9 mouse cellular contexts compared by ENCODE assay signal in the genomic region with DNA sequence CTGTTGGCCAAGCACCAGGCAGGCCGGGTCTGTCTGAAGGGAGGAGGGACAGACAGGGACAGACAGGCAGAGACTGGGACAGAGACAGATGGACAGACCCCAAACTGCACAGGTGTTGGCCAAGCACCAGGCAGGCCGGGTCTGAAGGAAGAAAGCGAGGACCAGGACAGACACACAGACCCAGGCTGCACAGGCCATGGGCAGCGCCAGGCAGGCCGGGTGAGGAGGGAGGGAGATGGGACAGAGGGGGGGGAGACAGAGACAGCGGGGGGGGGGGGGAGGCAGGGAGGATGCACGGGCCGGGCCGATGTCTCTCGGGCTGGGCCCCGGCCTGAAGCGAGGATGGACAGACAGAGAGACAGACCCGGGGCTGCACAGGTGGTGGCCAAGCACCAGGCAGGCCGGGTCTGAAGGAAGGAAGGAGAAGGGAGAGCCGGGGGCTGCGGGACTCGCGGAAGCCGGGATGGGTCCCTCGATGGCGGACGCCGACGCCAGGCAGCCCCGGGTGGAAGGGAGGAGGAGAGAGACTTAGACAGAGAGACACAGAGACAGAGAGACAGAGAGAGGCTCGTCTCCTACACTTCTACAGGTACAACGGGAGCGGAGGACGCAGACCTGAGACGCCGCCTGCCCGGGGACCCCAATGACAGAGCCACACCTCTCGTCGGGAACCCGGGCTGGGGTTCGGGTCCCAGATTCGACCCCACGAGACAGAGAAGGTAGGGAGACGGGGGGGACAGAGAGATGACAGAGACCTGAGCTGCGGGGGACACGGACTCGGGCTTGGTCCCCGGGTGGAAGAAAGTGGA. TPM values are rescaled to one million over a fixed set of nuclear protein-coding genes. Genes with fewer than 3 reads are reported as not detected.
A peak's percentile ranks its signal among the peaks of the same experiment; 100 is the strongest.
DNase-seq lines count a peak whose midpoint lies in the region; ATAC-seq and TF ChIP-seq lines count a peak whose summit lies in the region.
"Not testable (repeated sequence)": the region's sequence is repeated elsewhere in the genome, so short reads cannot be mapped to it uniquely, and the experiment has no call there.
"Had no signal": no experiment of that assay in that cellular context is flagged by ENCODE, and none has a peak within 500 bp of the region (broad histone marks: within the 10 kb centered on the region; RNA-seq: fewer than 3 reads in every experiment).

No protein-coding gene starts in this region.

- ATAC-seq in cerebellum, adult (ENCODE audit: insufficient number of reproducible peaks, low FRiP score, low TSS enrichment) = peak; percentile 16
- peak; percentile 45 for ATAC-seq in forebrain, embryonic 12.5 days (ENCODE audit: low FRiP score)
- ATAC-seq in heart, postnatal 0 days (ENCODE audit: insufficient read depth, low read depth) = peak; percentile 3; the same call in 1 of the 2 replicates
- ATAC-seq in liver, embryonic 15.5 days (ENCODE audit: insufficient read depth) = peak; percentile 14
- ATAC-seq in neural tube, embryonic 14.5 days (ENCODE audit: low read depth) = peak; percentile 13; the same call in 1 of the 2 replicates

- peak overlapping the region; percentile 14; the same call in 1 of the 2 replicates for H3K27ac ChIP-seq in forebrain, embryonic 12.5 days
- H3K27ac ChIP-seq in heart, postnatal 0 days (ENCODE audit: low read depth); liver, embryonic 15.5 days (replicated peaks); neural tube, embryonic 14.5 days (ENCODE audit: low read depth, low read length): not testable (repeated sequence)

- TF ChIP-seq CTCF in heart, postnatal 0 days (IDR thresholded peaks at IDR 0.05; ENCODE audit: low read depth) = not testable (repeated sequence)

- 81% methylated on average over 43 of the region's 43 CpGs for WGBS in forebrain, embryonic 12.5 days
- whole genome bisulfite sequencing in heart, postnatal 0 days = 84% methylated on average over 41 of the region's 43 CpGs
- 79% methylated on average over 42 of the region's 43 CpGs for WGBS in liver, embryonic 15.5 days (ENCODE audit: insufficient replicate concordance)
- WGBS in neural tube, embryonic 14.5 days = 90% methylated on average over 43 of the region's 43 CpGs

- not testable (repeated sequence) for H3K4me3 ChIP-seq in forebrain, embryonic 12.5 days (replicated peaks); heart, postnatal 0 days (ENCODE audit: low read depth, low read length); liver, embryonic 15.5 days (replicated peaks); neural tube, embryonic 14.5 days (ENCODE audit: low read depth, low read length)

- not testable (repeated sequence) for TF ChIP-seq EP300 in heart, postnatal 0 days (IDR thresholded peaks at IDR 0.05; ENCODE audit: low read depth)

- not testable (repeated sequence) for H3K4me1 ChIP-seq in forebrain, embryonic 12.5 days; heart, postnatal 0 days (ENCODE audit: control insufficient read depth, insufficient read depth); liver, embryonic 15.5 days (replicated peaks); neural tube, embryonic 14.5 days (ENCODE audit: control insufficient read depth, insufficient read depth, low read length)

- not testable (repeated sequence) for H3K27me3 ChIP-seq in forebrain, embryonic 12.5 days; heart, postnatal 0 days (ENCODE audit: control insufficient read depth, insufficient read depth, low read length); liver, embryonic 15.5 days; neural tube, embryonic 14.5 days (ENCODE audit: control insufficient read depth, insufficient read depth, low read length)

- H3K9ac ChIP-seq in forebrain, embryonic 12.5 days; heart, postnatal 0 days (replicated peaks; ENCODE audit: low read depth, low read length); liver, embryonic 15.5 days; neural tube, embryonic 14.5 days (replicated peaks; ENCODE audit: low read depth, low read length): not testable (repeated sequence)

- peaks cover 54% of the 10 kb centered on the region for H3K9me3 ChIP-seq in forebrain, embryonic 12.5 days
- peaks cover 32% of the 10 kb centered on the region for H3K9me3 ChIP-seq in heart, postnatal 0 days (replicated peaks; ENCODE audit: control insufficient read depth, low read length)
- H3K9me3 ChIP-seq in liver, embryonic 15.5 days (replicated peaks) = peaks cover 43% of the 10 kb centered on the region
- H3K9me3 ChIP-seq in neural tube, embryonic 14.5 days (ENCODE audit: control insufficient read depth, low read length) = peaks cover 34% of the 10 kb centered on the region

- H3K4me2 ChIP-seq in forebrain, embryonic 12.5 days; heart, postnatal 0 days (ENCODE audit: low read depth, low read length); liver, embryonic 15.5 days; neural tube, embryonic 14.5 days (ENCODE audit: low read depth, low read length): not testable (repeated sequence)

- DNase-seq in CD8-positive naive resting alpha-beta T cell, adult 2 months (ENCODE audit: low read depth in 2 of 2, low spot score in 2 of 2) = peak; percentile 37 to 50
- DNase-seq in heart, postnatal 0 days (ENCODE audit: low spot score) = peak; percentile 5
- DNase-seq in kidney, postnatal 14 days = peak; percentile 60
- peak; percentile 18 to 52 for DNase-seq in thymus, adult 18-20 months

- H3K36me3 ChIP-seq in forebrain, embryonic 12.5 days (replicated peaks) = peaks cover 52% of the 10 kb centered on the region
- H3K36me3 ChIP-seq in heart, postnatal 0 days (replicated peaks; ENCODE audit: control insufficient read depth, insufficient read depth, low read length) = peaks cover 36% of the 10 kb centered on the region
- H3K36me3 ChIP-seq in liver, embryonic 15.5 days (replicated peaks) = peaks cover 56% of the 10 kb centered on the region
- H3K36me3 ChIP-seq in neural tube, embryonic 14.5 days (ENCODE audit: control insufficient read depth, insufficient read depth, low read length) = peaks cover 32% of the 10 kb centered on the region

RNA-seq across cellular contexts. Expression of gene Gm21860, which starts 13.0 kb away (rescaled TPM):
- polyA plus RNA-seq in forebrain, embryonic 12.5 days (2016; fragmentation: Nextera tagmentation; extraction: Ambion mirVana) = not detected in 2 replicates
- total RNA-seq in heart, postnatal 0 days (2014; rRNA removed; ENCODE audit: low replicate concordance) = not detected in 2 replicates
- polyA plus RNA-seq in heart, postnatal 0 days (2015; fragmentation: Nextera tagmentation; extraction: Ambion mirVana) = not detected in 2 replicates
- polyA plus RNA-seq in liver, embryonic 15.5 days (2015; fragmentation: Nextera tagmentation; extraction: Ambion mirVana) = not detected in 2 replicates
- polyA plus RNA-seq in neural tube, embryonic 14.5 days (2014; fragmentation: Nextera tagmentation; extraction: Ambion mirVana) = not detected in 2 replicates
- total RNA-seq: gastrocnemius, adult 18-20 months had no signal

RNA-seq across cellular contexts. Expression of gene Gm47283, which starts 42.9 kb away (rescaled TPM):
- not detected in 2 replicates for polyA plus RNA-seq in forebrain, embryonic 12.5 days (2016; fragmentation: Nextera tagmentation; extraction: Ambion mirVana)
- total RNA-seq in heart, postnatal 0 days (2014; rRNA removed; ENCODE audit: low replicate concordance) = not detected in 2 replicates
- polyA plus RNA-seq in heart, postnatal 0 days (2015; fragmentation: Nextera tagmentation; extraction: Ambion mirVana) = not detected in 2 replicates
- polyA plus RNA-seq in liver, embryonic 15.5 days (2015; fragmentation: Nextera tagmentation; extraction: Ambion mirVana) = not detected in 2 replicates
- polyA plus RNA-seq in neural tube, embryonic 14.5 days (2014; fragmentation: Nextera tagmentation; extraction: Ambion mirVana) = not detected in 2 replicates
- total RNA-seq: gastrocnemius, adult 18-20 months had no signal

Comparison
In these comparisons a context has a peak if more than half of its experiments do, and no peak if none do; other contexts are left out.
1. DNase-seq: peak in every context shown above with its lines; median percentile 60 in kidney, postnatal 14 days; 44 in CD8-positive naive resting alpha-beta T cell, adult 2 months; 35 in thymus, adult 18-20 months; 5 in heart, postnatal 0 days.